In the genomic region with DNA sequence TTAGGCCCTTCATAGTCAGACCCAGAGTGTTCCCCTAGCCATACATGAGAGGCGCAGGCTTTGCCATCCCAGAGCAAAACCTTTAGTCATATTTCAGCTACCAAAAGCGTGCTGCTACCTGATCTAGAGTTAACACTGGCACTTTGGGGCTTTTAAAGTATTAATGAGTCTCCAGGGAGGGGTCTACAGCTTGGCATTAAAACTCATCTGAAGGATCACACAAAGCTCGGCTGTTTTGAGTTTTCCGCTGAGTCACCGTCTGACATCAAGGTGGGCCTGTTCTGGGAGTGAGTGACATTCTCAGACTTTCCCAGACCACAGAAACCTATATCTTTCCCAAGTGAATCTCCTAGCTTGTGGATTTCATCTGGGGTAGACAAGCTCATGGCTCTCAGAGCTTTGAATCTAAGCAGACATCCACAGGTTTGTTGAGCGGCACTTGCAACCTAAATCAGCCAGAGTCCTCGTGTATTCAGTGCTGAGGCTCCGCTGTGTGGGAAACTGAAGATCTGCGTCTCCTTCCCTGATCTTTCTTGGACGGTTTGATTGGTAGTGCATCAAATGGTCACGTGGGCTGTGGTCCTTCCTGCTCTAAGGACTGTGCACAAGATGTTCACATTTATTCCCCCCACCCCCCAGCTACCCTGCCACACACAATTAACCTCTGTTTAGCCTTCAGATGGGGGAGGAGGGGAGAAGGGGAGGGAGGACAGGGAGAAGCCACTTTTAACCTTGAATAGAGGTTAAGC, we compare ENCODE assay signal across 10 mouse cellular contexts. TPM values are rescaled to one million over a fixed set of nuclear protein-coding genes. Genes with fewer than 3 reads are reported as not detected.
DNase-seq lines count a peak whose midpoint lies in the region; ATAC-seq and TF ChIP-seq lines count a peak whose summit lies in the region.
"Had no signal": no experiment of that assay in that cellular context is flagged by ENCODE, and none has a peak within 500 bp of the region (broad histone marks: within the 10 kb centered on the region; RNA-seq: fewer than 3 reads in every experiment).

No protein-coding gene starts in this region.

- H3K36me3 ChIP-seq in heart, embryonic 10.5 days = no peaks in the 10 kb centered on the region
- H3K36me3 ChIP-seq in forebrain, postnatal 0 days (ENCODE audit: insufficient read depth) = no peaks in the 10 kb centered on the region
- no peaks in the 10 kb centered on the region for H3K36me3 ChIP-seq in midbrain, embryonic 11.5 days (ENCODE audit: control insufficient read depth, insufficient read depth, low read length)

- H3K9ac ChIP-seq in forebrain, postnatal 0 days = peak overlapping the region; percentile 31; the same call in 1 of the 2 replicates
- peak overlapping the region; percentile 41 for H3K9ac ChIP-seq in midbrain, embryonic 11.5 days (ENCODE audit: low read length)

- TF ChIP-seq CTCF in forebrain, postnatal 0 days (IDR thresholded peaks at IDR 0.05; ENCODE audit: low read depth) = no peak

- 60% methylated on average over 11 of the region's 11 CpGs for WGBS in heart, embryonic 10.5 days
- WGBS in forebrain, postnatal 0 days = 44% methylated on average over 11 of the region's 11 CpGs
- 50% methylated on average over 11 of the region's 11 CpGs for WGBS in midbrain, embryonic 11.5 days

- H3K4me3 ChIP-seq in heart, embryonic 10.5 days = no peak overlapping the region
- peak overlapping the region; percentile 21; the same call in 1 of the 2 replicates for H3K4me3 ChIP-seq in forebrain, postnatal 0 days (ENCODE audit: low read depth, low read length)
- H3K4me3 ChIP-seq in midbrain, embryonic 11.5 days (ENCODE audit: low read depth, low read length) = no peak overlapping the region

- peak overlapping the region; percentile 43 for H3K4me2 ChIP-seq in forebrain, postnatal 0 days (ENCODE audit: low read depth)
- peak overlapping the region; percentile 40 for H3K4me2 ChIP-seq in midbrain, embryonic 11.5 days

- ATAC-seq in forebrain, postnatal 0 days = peak; percentile 40
- ATAC-seq in midbrain, embryonic 11.5 days (ENCODE audit: low FRiP score) = peak; percentile 61

- H3K27me3 ChIP-seq in heart, embryonic 10.5 days (ENCODE audit: insufficient read depth, poor library complexity, severe bottlenecking) = no peaks in the 10 kb centered on the region
- no peaks in the 10 kb centered on the region for H3K27me3 ChIP-seq in forebrain, postnatal 0 days (ENCODE audit: insufficient read depth, low read length)
- H3K27me3 ChIP-seq in midbrain, embryonic 11.5 days (ENCODE audit: control insufficient read depth, insufficient read depth, low read length) = peaks cover 6% of the 10 kb centered on the region

- H3K27ac ChIP-seq in heart, embryonic 10.5 days = peak overlapping the region; percentile 87
- H3K27ac ChIP-seq in forebrain, postnatal 0 days (ENCODE audit: low read depth, low read length) = peak overlapping the region; percentile 75
- peak overlapping the region; percentile 82 for H3K27ac ChIP-seq in midbrain, embryonic 11.5 days (ENCODE audit: low read depth, low read length)

- H3K4me1 ChIP-seq in heart, embryonic 10.5 days = peaks cover 62% of the 10 kb centered on the region
- peaks cover 37% of the 10 kb centered on the region for H3K4me1 ChIP-seq in forebrain, postnatal 0 days (ENCODE audit: insufficient read depth)
- H3K4me1 ChIP-seq in midbrain, embryonic 11.5 days (ENCODE audit: control insufficient read depth, insufficient read depth, low read length) = peaks cover 52% of the 10 kb centered on the region

- H3K9me3 ChIP-seq in heart, embryonic 10.5 days = no peaks in the 10 kb centered on the region
- H3K9me3 ChIP-seq in forebrain, postnatal 0 days (ENCODE audit: low read length) = no peaks in the 10 kb centered on the region
- no peaks in the 10 kb centered on the region for H3K9me3 ChIP-seq in midbrain, embryonic 11.5 days (ENCODE audit: control insufficient read depth, low read length)

- no peak for DNase-seq in heart, embryonic 10.5 days (ENCODE audit: low spot score)
- DNase-seq in heart, adult 9 months (ENCODE audit: low spot score in 2 of 2) = no peak
- peak; percentile 75 for DNase-seq in ES-CJ7 (ENCODE audit: low read depth, low spot score)
- peak; percentile 60 for DNase-seq in forebrain, postnatal 0 days
- DNase-seq in midbrain, embryonic 11.5 days (ENCODE audit: low spot score, missing footprints) = peak; percentile 90
- DNase-seq in layer of hippocampus, adult 11-12 months (ENCODE audit: low spot score) = no peak
- DNase-seq in lung, postnatal 10 days = no peak
- no peak for DNase-seq in adrenal gland, adult 18-20 months (ENCODE audit: low spot score in 2 of 2)

RNA-seq across cellular contexts. Expression of a gene that starts 5.2 kb away (rescaled TPM):
- polyA plus RNA-seq in heart, embryonic 10.5 days (2016; fragmentation: Nextera tagmentation; extraction: Ambion mirVana) = 11.4 and 17.7 TPM in 2 replicates
- total RNA-seq in forebrain, postnatal 0 days (2014; rRNA removed) = 342 and 344 TPM in 2 replicates
- polyA plus RNA-seq in forebrain, postnatal 0 days (2015; fragmentation: Nextera tagmentation; extraction: Ambion mirVana) = 239 and 282 TPM in 2 replicates
- 49.8 and 58.3 TPM in 2 replicates for polyA plus RNA-seq in midbrain, embryonic 11.5 days (2014; fragmentation: Nextera tagmentation; extraction: Ambion mirVana)
- 10 to 100 TPM; 35.4 to 50.2 TPM for total RNA-seq in adrenal gland, adult 18-20 months (2021)
- total RNA-seq: MEL had no signal

RNA-seq across cellular contexts. Expression of a gene that starts 30.9 kb away (rescaled TPM):
- not detected in 2 replicates for polyA plus RNA-seq in heart, embryonic 10.5 days (2016; fragmentation: Nextera tagmentation; extraction: Ambion mirVana)
- total RNA-seq in forebrain, postnatal 0 days (2014; rRNA removed) = not detected in 2 replicates
- 0.52 and 1.1 TPM in 2 replicates for polyA plus RNA-seq in forebrain, postnatal 0 days (2015; fragmentation: Nextera tagmentation; extraction: Ambion mirVana)
- 0.29 TPM in 1 of 2 replicates, not detected in the other for polyA plus RNA-seq in midbrain, embryonic 11.5 days (2014; fragmentation: Nextera tagmentation; extraction: Ambion mirVana)
- not detected for total RNA-seq in adrenal gland, adult 18-20 months (2021)
- total RNA-seq: gastrocnemius, adult 8-10 months; MEL had no signal

Comparison
In these comparisons a context has a peak if more than half of its experiments do, and no peak if none do; other contexts are left out.
1. DNase-seq: peak in ES-CJ7 (single experiment), forebrain, postnatal 0 days (single experiment) and midbrain, embryonic 11.5 days (single experiment); none in heart, embryonic 10.5 days (single experiment), heart, adult 9 months (0 of 2), layer of hippocampus, adult 11-12 months (single experiment), lung, postnatal 10 days (single experiment) and adrenal gland, adult 18-20 months (0 of 2).
2. Peak in every context shown above with its lines, with median percentiles within 50 percentile points of each other: H3K27ac ChIP-seq.